Mouse (Mus musculus) cerebral cortex, adult 2 months (tissue): Measurements from ENCODE around the gene Methig1.

Source experiments
- WGBS: fragments of 180-500 bp; shearing (Covaris S2); methylation state at CpG from one replicate; pipeline ENCODE4 v1.1.7; 2018; 5-methylcytosine and 5-hydroxymethylcytosine counted together

Methig1 gene

GRCm38 (mm10) chr15:100400592-100401250 is 47.8 kb downstream of the Methig1 start:
- 81% methylated on average over 16 of the region's 16 CpGs for WGBS

GRCm38 (mm10) chr15:100401811-100402210 is 48.9 kb downstream of the Methig1 start:
- WGBS = 82% methylated on average over 4 of the region's 4 CpGs

- 92% methylated on average over 14 of the region's 14 CpGs for WGBS
These were observed 49.4 kb downstream of the Methig1 start for GRCm38 (mm10) chr15:100402347-100402746.

- 84% methylated on average over 4 of the region's 4 CpGs for WGBS
These were observed 49.8 kb downstream of the Methig1 start for GRCm38 (mm10) chr15:100402798-100403197.

GRCm38 (mm10) chr15:100403318-100404000 is 50.5 kb downstream of the Methig1 start:
- 94% methylated on average over 16 of the region's 16 CpGs for WGBS

GRCm38 (mm10) chr15:100406088-100406487 is 53.1 kb downstream of the Methig1 start:
- WGBS = 77% methylated on average over 5 of the region's 5 CpGs

GRCm38 (mm10) chr15:100410918-100411672 is 58.1 kb downstream of the Methig1 start:
- 66% methylated on average over 14 of the region's 14 CpGs for WGBS

- 92% methylated on average over 5 of the region's 5 CpGs for WGBS
These were observed 58.8 kb downstream of the Methig1 start for GRCm38 (mm10) chr15:100411731-100412130.

GRCm38 (mm10) chr15:100413306-100413705 is 60.4 kb downstream of the Methig1 start:
- 84% methylated on average over 4 of the region's 5 CpGs for WGBS

- WGBS = 69% methylated on average over 4 of the region's 4 CpGs
These were observed 61.1 kb downstream of the Methig1 start for GRCm38 (mm10) chr15:100414011-100414410.

- WGBS = 73% methylated on average over 13 of the region's 13 CpGs
These were observed 62.0 kb downstream of the Methig1 start for GRCm38 (mm10) chr15:100414942-100415341.

- 89% methylated on average over 8 of the region's 8 CpGs for WGBS
These were observed 62.7 kb downstream of the Methig1 start for GRCm38 (mm10) chr15:100415684-100416083.

- WGBS = 90% methylated on average over 9 of the region's 9 CpGs
These were observed 65.0 kb downstream of the Methig1 start for GRCm38 (mm10) chr15:100417854-100418450.

GRCm38 (mm10) chr15:100419311-100419710 is 66.4 kb downstream of the Methig1 start:
- WGBS = 64% methylated on average over 8 of the region's 8 CpGs

GRCm38 (mm10) chr15:100419901-100420745 is 67.2 kb downstream of the Methig1 start:
- WGBS = 70% methylated on average over 9 of the region's 9 CpGs

- 14% methylated on average over 8 of the region's 8 CpGs for WGBS
These were observed 68.3 kb downstream of the Methig1 start for GRCm38 (mm10) chr15:100421059-100421757.

- WGBS = 13% methylated on average over 3 of the region's 3 CpGs
These were observed 68.8 kb downstream of the Methig1 start, which contains the start of gene Gm5475 for GRCm38 (mm10) chr15:100421758-100422197. Gene Gm5475 (plus strand): TSS chr15:100422147.

GRCm38 (mm10) chr15:100422476-100422875 is 69.5 kb downstream of the Methig1 start:
- under 1% methylated on average over 44 of the region's 44 CpGs for WGBS

GRCm38 (mm10) chr15:100422899-100423860 is 70.2 kb downstream of the Methig1 start:
- WGBS = under 1% methylated on average over 65 of the region's 65 CpGs
